Mouse (Mus musculus): ENCODE measurements at regions not wholly inside any gene's neighbourhood (a gene's known extent, or its start where the extent isn't known, plus 50 kb on each side); places are given as distances from the start of the nearest gene placed in this dataset.

DNA sequence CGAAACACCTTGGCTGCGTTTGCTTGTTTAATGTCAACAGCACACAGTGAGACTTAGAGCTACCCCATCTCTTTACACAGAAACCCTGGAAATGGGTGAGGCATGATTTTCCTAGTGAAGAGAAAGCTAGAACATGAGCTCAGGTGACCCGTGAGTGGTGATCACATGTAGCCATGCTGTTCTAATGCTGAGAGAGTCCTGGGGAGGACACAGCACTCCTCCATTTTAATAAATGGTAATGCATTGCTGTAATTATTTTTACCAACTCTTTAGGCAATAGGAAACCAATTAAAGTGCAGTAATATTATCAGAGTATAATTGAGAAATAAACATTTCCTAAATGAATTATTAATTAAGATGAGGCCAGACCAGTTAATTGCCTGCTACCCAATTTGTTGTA lies 261.8 kb upstream of the Clnk start:
- H3K4me3 ChIP-seq (ENCODE audit: low read length) = no peak overlapping the region
- 91% methylated on average over 3 of the region's 3 CpGs for WGBS

GRCm38 (mm10) chr5:39128931-39129330 lies 252.3 kb upstream of the Clnk start:
- Histone ChIP-seq H3K4me1 (ENCODE audit: control insufficient read depth, insufficient read depth, low read length) (no peaks in the 10 kb centered on the region), H3K9ac (ENCODE audit: low read depth, low read length) (no peak overlapping the region), H3K36me3 (ENCODE audit: control insufficient read depth, insufficient read depth, low read length) (no peaks in the 10 kb centered on the region), H3K4me3 (ENCODE audit: low read length) (no peak overlapping the region), H3K27me3 (ENCODE audit: control insufficient read depth, insufficient read depth, low read length) (no peaks in the 10 kb centered on the region), H3K9me3 (ENCODE audit: control insufficient read depth, low read length) (no peaks in the 10 kb centered on the region), H3K27ac (ENCODE audit: low read depth, low read length) (no peak overlapping the region), H3K4me2 (replicated peaks; ENCODE audit: low read depth, low read length) (no peak overlapping the region)
- no peak for ATAC-seq (ENCODE audit: low FRiP score, low TSS enrichment)

More for the DNA sequence above, 261.8 kb upstream of the Clnk start:
- no peaks in the 10 kb centered on the region for H3K9me3 ChIP-seq (ENCODE audit: control insufficient read depth, low read length)
- no peak overlapping the region for H3K4me2 ChIP-seq (replicated peaks; ENCODE audit: low read depth, low read length)
- no peaks in the 10 kb centered on the region for H3K36me3 ChIP-seq (ENCODE audit: control insufficient read depth, insufficient read depth, low read length)
- no peaks in the 10 kb centered on the region for H3K4me1 ChIP-seq (ENCODE audit: control insufficient read depth, insufficient read depth, low read length)
- no peak overlapping the region for H3K9ac ChIP-seq (ENCODE audit: low read depth, low read length)
- H3K27me3 ChIP-seq (ENCODE audit: control insufficient read depth, insufficient read depth, low read length) = no peaks in the 10 kb centered on the region
- no peak overlapping the region for H3K27ac ChIP-seq (ENCODE audit: low read depth, low read length)
- ATAC-seq (ENCODE audit: low FRiP score, low TSS enrichment) = no peak

GRCm38 (mm10) chr5:39126833-39127232 lies 250.2 kb upstream of the Clnk start:
- ATAC-seq (ENCODE audit: low FRiP score, low TSS enrichment) = no peak
- no peaks in the 10 kb centered on the region for H3K27me3 ChIP-seq (ENCODE audit: control insufficient read depth, insufficient read depth, low read length)
- H3K27ac ChIP-seq (ENCODE audit: low read depth, low read length) = no peak overlapping the region
- no peaks in the 10 kb centered on the region for H3K4me1 ChIP-seq (ENCODE audit: control insufficient read depth, insufficient read depth, low read length)
- no peaks in the 10 kb centered on the region for H3K36me3 ChIP-seq (ENCODE audit: control insufficient read depth, insufficient read depth, low read length)
- WGBS = 88% methylated on average over 4 of the region's 4 CpGs
- no peak overlapping the region for H3K9ac ChIP-seq (ENCODE audit: low read depth, low read length)
- no peak overlapping the region for H3K4me2 ChIP-seq (replicated peaks; ENCODE audit: low read depth, low read length)
- no peaks in the 10 kb centered on the region for H3K9me3 ChIP-seq (ENCODE audit: control insufficient read depth, low read length)
- no peak overlapping the region for H3K4me3 ChIP-seq (ENCODE audit: low read length)

DNA sequence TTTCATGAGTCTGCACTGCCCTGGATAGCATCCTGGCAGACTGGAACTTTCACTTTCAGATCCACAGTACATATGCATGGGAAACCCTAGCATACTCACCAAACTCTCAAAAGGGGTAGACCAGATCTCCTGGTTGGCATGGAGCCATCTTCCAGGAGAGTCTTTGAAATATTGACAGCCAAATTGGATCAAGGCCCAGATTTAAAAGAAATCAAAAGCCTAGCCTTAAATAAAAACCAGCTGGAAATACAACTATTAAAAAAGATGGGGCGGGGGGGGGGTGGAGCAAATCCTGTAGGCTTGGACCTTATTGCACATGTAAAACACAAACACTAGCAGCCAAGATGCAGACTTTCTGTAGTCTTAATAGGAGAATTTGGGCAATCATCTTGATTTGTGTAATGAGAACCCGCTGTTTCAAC lies 249.7 kb upstream of the Clnk start:
- H3K4me2 ChIP-seq (replicated peaks; ENCODE audit: low read depth, low read length) = no peak overlapping the region
- no peak overlapping the region for H3K27ac ChIP-seq (ENCODE audit: low read depth, low read length)
- ATAC-seq (ENCODE audit: low FRiP score, low TSS enrichment) = no peak
- 75% methylated on average over 2 of the region's 2 CpGs for WGBS
- no peaks in the 10 kb centered on the region for H3K4me1 ChIP-seq (ENCODE audit: control insufficient read depth, insufficient read depth, low read length)
- H3K9me3 ChIP-seq (ENCODE audit: control insufficient read depth, low read length) = no peaks in the 10 kb centered on the region
- H3K9ac ChIP-seq (ENCODE audit: low read depth, low read length) = no peak overlapping the region
- no peaks in the 10 kb centered on the region for H3K27me3 ChIP-seq (ENCODE audit: control insufficient read depth, insufficient read depth, low read length)
- H3K4me3 ChIP-seq (ENCODE audit: low read length) = no peak overlapping the region
- H3K36me3 ChIP-seq (ENCODE audit: control insufficient read depth, insufficient read depth, low read length) = no peaks in the 10 kb centered on the region

DNA sequence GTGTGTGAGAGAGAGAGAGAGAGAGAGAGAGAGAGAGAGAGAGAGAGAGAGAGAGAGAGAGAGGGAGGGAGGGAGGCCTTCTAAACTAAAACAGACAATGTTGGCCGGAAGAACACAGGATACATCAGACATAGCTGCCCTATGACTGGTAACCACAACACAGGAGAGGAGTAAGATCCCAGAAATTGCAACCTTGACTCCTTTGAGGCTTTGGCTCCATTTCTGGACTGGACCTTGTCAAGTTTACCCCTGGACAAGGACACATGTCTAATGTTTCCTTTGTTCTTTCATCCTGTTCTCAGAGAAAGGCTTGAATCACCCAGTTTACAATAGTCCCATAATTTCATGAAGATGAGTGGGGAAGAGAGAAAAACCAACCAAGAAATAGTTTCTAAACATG lies 233.7 kb upstream of the Clnk start:
- Histone ChIP-seq H3K27ac (ENCODE audit: low read depth, low read length) (no peak overlapping the region), H3K9ac (ENCODE audit: low read depth, low read length) (no peak overlapping the region), H3K4me2 (replicated peaks; ENCODE audit: low read depth, low read length) (no peak overlapping the region), H3K27me3 (ENCODE audit: control insufficient read depth, insufficient read depth, low read length) (no peaks in the 10 kb centered on the region), H3K4me3 (ENCODE audit: low read length) (no peak overlapping the region), H3K36me3 (ENCODE audit: control insufficient read depth, insufficient read depth, low read length) (no peaks in the 10 kb centered on the region), H3K9me3 (ENCODE audit: control insufficient read depth, low read length) (no peaks in the 10 kb centered on the region), H3K4me1 (ENCODE audit: control insufficient read depth, insufficient read depth, low read length) (no peaks in the 10 kb centered on the region)
- WGBS = 86% methylated on average over 1 of the region's 1 CpGs
- ATAC-seq (ENCODE audit: low FRiP score, low TSS enrichment) = no peak

GRCm38 (mm10) chr5:39109526-39109925 lies 232.9 kb upstream of the Clnk start:
- no peaks in the 10 kb centered on the region for H3K27me3 ChIP-seq (ENCODE audit: control insufficient read depth, insufficient read depth, low read length)
- H3K36me3 ChIP-seq (ENCODE audit: control insufficient read depth, insufficient read depth, low read length) = no peaks in the 10 kb centered on the region
- H3K4me1 ChIP-seq (ENCODE audit: control insufficient read depth, insufficient read depth, low read length) = no peaks in the 10 kb centered on the region
- H3K9me3 ChIP-seq (ENCODE audit: control insufficient read depth, low read length) = no peaks in the 10 kb centered on the region
- H3K27ac ChIP-seq (ENCODE audit: low read depth, low read length) = no peak overlapping the region
- no peak overlapping the region for H3K4me3 ChIP-seq (ENCODE audit: low read length)
- no peak overlapping the region for H3K4me2 ChIP-seq (replicated peaks; ENCODE audit: low read depth, low read length)
- H3K9ac ChIP-seq (ENCODE audit: low read depth, low read length) = no peak overlapping the region
- no peak for ATAC-seq (ENCODE audit: low FRiP score, low TSS enrichment)
- WGBS = 83% methylated on average over 3 of the region's 3 CpGs

GRCm38 (mm10) chr5:39099113-39099512 lies 222.5 kb upstream of the Clnk start:
- Histone ChIP-seq H3K36me3 (ENCODE audit: control insufficient read depth, insufficient read depth, low read length) (no peaks in the 10 kb centered on the region), H3K9me3 (ENCODE audit: control insufficient read depth, low read length) (no peaks in the 10 kb centered on the region), H3K9ac (ENCODE audit: low read depth, low read length) (no peak overlapping the region), H3K4me1 (ENCODE audit: control insufficient read depth, insufficient read depth, low read length) (no peaks in the 10 kb centered on the region), H3K27ac (ENCODE audit: low read depth, low read length) (no peak overlapping the region), H3K4me2 (replicated peaks; ENCODE audit: low read depth, low read length) (no peak overlapping the region), H3K4me3 (ENCODE audit: low read length) (no peak overlapping the region), H3K27me3 (ENCODE audit: control insufficient read depth, insufficient read depth, low read length) (no peaks in the 10 kb centered on the region)
- WGBS = 70% methylated on average over 5 of the region's 5 CpGs
- ATAC-seq (ENCODE audit: low FRiP score, low TSS enrichment) = no peak

DNA sequence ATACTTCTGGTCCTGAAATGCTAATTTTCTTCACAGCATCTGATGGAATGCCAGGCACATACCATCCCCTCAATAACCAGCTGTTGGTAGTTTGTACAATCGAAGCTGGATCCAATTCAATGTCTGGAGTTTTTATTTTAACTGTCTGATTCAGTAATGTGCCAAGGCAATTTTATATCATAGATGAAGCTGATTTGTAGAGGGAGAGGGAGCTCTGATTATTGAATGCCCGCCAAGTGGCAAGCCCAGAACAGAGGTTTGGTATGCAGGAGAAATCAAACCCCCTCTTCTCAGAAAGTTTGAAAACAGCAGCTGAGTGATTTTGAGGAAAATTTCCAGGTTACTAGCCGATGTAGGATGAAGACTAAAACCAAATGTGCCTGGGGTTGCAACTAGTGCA lies 218.3 kb upstream of the Clnk start:
- 88% methylated on average over 3 of the region's 3 CpGs for WGBS
- H3K27ac ChIP-seq (ENCODE audit: low read depth, low read length) = no peak overlapping the region
- no peak overlapping the region for H3K9ac ChIP-seq (ENCODE audit: low read depth, low read length)
- no peak for ATAC-seq (ENCODE audit: low FRiP score, low TSS enrichment)
- no peaks in the 10 kb centered on the region for H3K36me3 ChIP-seq (ENCODE audit: control insufficient read depth, insufficient read depth, low read length)
- H3K4me3 ChIP-seq (ENCODE audit: low read length) = no peak overlapping the region
- no peaks in the 10 kb centered on the region for H3K27me3 ChIP-seq (ENCODE audit: control insufficient read depth, insufficient read depth, low read length)
- no peaks in the 10 kb centered on the region for H3K9me3 ChIP-seq (ENCODE audit: control insufficient read depth, low read length)
- H3K4me1 ChIP-seq (ENCODE audit: control insufficient read depth, insufficient read depth, low read length) = no peaks in the 10 kb centered on the region
- no peak overlapping the region for H3K4me2 ChIP-seq (replicated peaks; ENCODE audit: low read depth, low read length)

- Histone ChIP-seq H3K27me3 (ENCODE audit: control insufficient read depth, insufficient read depth, low read length) (no peaks in the 10 kb centered on the region), H3K27ac (ENCODE audit: low read depth, low read length) (no peak overlapping the region), H3K9ac (ENCODE audit: low read depth, low read length) (no peak overlapping the region), H3K4me3 (ENCODE audit: low read length) (no peak overlapping the region), H3K9me3 (ENCODE audit: control insufficient read depth, low read length) (no peaks in the 10 kb centered on the region), H3K36me3 (ENCODE audit: control insufficient read depth, insufficient read depth, low read length) (no peaks in the 10 kb centered on the region), H3K4me1 (ENCODE audit: control insufficient read depth, insufficient read depth, low read length) (no peaks in the 10 kb centered on the region), H3K4me2 (replicated peaks; ENCODE audit: low read depth, low read length) (no peak overlapping the region)
- no peak for ATAC-seq (ENCODE audit: low FRiP score, low TSS enrichment)
- 47% methylated on average over 11 of the region's 11 CpGs for WGBS
Observed at GRCm38 (mm10) chr5:39076555-39077178, 200.1 kb upstream of the Clnk start.
